In genomic region chr12:80739482-80739881, GRCm38 (mm10) we compare ENCODE assay signal across 8 mouse cellular contexts. TPM values are rescaled to one million over a fixed set of nuclear protein-coding genes. Genes with fewer than 3 reads are reported as not detected.
DNase-seq lines count a peak whose midpoint lies in the region; ATAC-seq and TF ChIP-seq lines count a peak whose summit lies in the region.

No protein-coding gene starts in this region.

- no peak overlapping the region for H3K4me3 ChIP-seq in kidney, adult 2 months (ENCODE audit: insufficient read depth, low read depth, low read length)
- H3K4me3 ChIP-seq in kidney, embryonic 14.5 days (ENCODE audit: low read length): no peak overlapping the region
- H3K4me3 ChIP-seq in forebrain, embryonic 13.5 days: no peak overlapping the region

- no peaks in the 10 kb centered on the region for H3K9me3 ChIP-seq in kidney, embryonic 14.5 days (ENCODE audit: control insufficient read depth, low read length)
- no peaks in the 10 kb centered on the region for H3K9me3 ChIP-seq in forebrain, embryonic 13.5 days (replicated peaks)

- no peaks in the 10 kb centered on the region for H3K36me3 ChIP-seq in kidney, adult 2 months (ENCODE audit: control insufficient read depth, insufficient read depth, low read length)
- H3K36me3 ChIP-seq in kidney, embryonic 14.5 days (ENCODE audit: control insufficient read depth, insufficient read depth, low read length): no peaks in the 10 kb centered on the region
- no peaks in the 10 kb centered on the region for H3K36me3 ChIP-seq in forebrain, embryonic 13.5 days (ENCODE audit: poor library complexity, severe bottlenecking)

- intact Hi-C loops in left cerebral cortex, postnatal 25 days (cut with DNase I): no loop called here

- no peaks in the 10 kb centered on the region for H3K27me3 ChIP-seq in kidney, adult 2 months (replicated peaks; ENCODE audit: control insufficient read depth, insufficient read depth, low read length)
- no peaks in the 10 kb centered on the region; the same call in 1 of the 2 replicates for H3K27me3 ChIP-seq in kidney, embryonic 14.5 days (ENCODE audit: control insufficient read depth, insufficient read depth, low read length)
- H3K27me3 ChIP-seq in forebrain, embryonic 13.5 days: no peaks in the 10 kb centered on the region

- DNase-seq in kidney, adult 2 months: peak; percentile 40
- peak; percentile 69 for DNase-seq in ZHBTc4 (ENCODE audit: low read depth, low spot score)
- DNase-seq in forelimb bud, embryonic 11.5 days (ENCODE audit: low read depth, low spot score): peak; percentile 32
- peak; percentile 22 to 66 for DNase-seq in spleen, postnatal 10 days (ENCODE audit: low spot score in 2 of 2)
- DNase-seq in left cerebral cortex, postnatal 25 days (ENCODE audit: low spot score in 2 of 2): no peak
- DNase-seq in embryo, embryonic 9.5 days (ENCODE audit: extremely low spot score): no peak

- no peak overlapping the region for H3K27ac ChIP-seq in kidney, adult 2 months (ENCODE audit: insufficient read depth, low read depth, low read length)
- no peak overlapping the region for H3K27ac ChIP-seq in kidney, embryonic 14.5 days (ENCODE audit: low read depth, low read length)
- no peak overlapping the region for H3K27ac ChIP-seq in forebrain, embryonic 13.5 days

- H3K9ac ChIP-seq in kidney, embryonic 14.5 days (ENCODE audit: low read depth, low read length): no peak overlapping the region
- H3K9ac ChIP-seq in forebrain, embryonic 13.5 days: no peak overlapping the region

- WGBS in kidney, adult 2 months: 33% methylated on average over 9 of the region's 9 CpGs
- 28% methylated on average over 9 of the region's 9 CpGs for WGBS in kidney, embryonic 14.5 days
- WGBS in forebrain, embryonic 13.5 days: 44% methylated on average over 9 of the region's 9 CpGs

- no peak for TF ChIP-seq POLR2A in kidney, adult 2 months (IDR thresholded peaks at IDR 0.05; ENCODE audit: low read depth, low read length)

- ATAC-seq in kidney, embryonic 14.5 days (ENCODE audit: low FRiP score, low TSS enrichment): no peak
- ATAC-seq in forebrain, embryonic 13.5 days: no peak

- no peaks in the 10 kb centered on the region for H3K4me1 ChIP-seq in kidney, adult 2 months (ENCODE audit: control insufficient read depth, insufficient read depth, low read length)
- no peaks in the 10 kb centered on the region for H3K4me1 ChIP-seq in kidney, embryonic 14.5 days (ENCODE audit: control insufficient read depth, insufficient read depth, low read length)
- H3K4me1 ChIP-seq in forebrain, embryonic 13.5 days: peaks cover 32% of the 10 kb centered on the region

- peak; percentile 73 for TF ChIP-seq CTCF in kidney, adult 2 months (conservative IDR thresholded peaks at IDR 0.05; ENCODE audit: insufficient read depth, insufficient read length, low read depth, low read length)

- H3K4me2 ChIP-seq in kidney, embryonic 14.5 days (replicated peaks; ENCODE audit: low read depth, low read length): no peak overlapping the region
- no peak overlapping the region for H3K4me2 ChIP-seq in forebrain, embryonic 13.5 days

RNA-seq across cellular contexts. Expression of gene Ccdc177, which starts 21.0 kb away (rescaled TPM):
- polyA plus RNA-seq in kidney, adult 2 months (2012; rRNA removed): not detected in 2 replicates
- polyA plus RNA-seq in kidney, embryonic 14.5 days (2014; fragmentation: Nextera tagmentation; extraction: Ambion mirVana): 0.19 and 0.24 TPM in 2 replicates
- total RNA-seq in left cerebral cortex, postnatal 25 days (2021): 10 to 100 TPM; 12.9 to 15.5 TPM
- 4.6 and 4.7 TPM in 2 replicates for polyA plus RNA-seq in forebrain, embryonic 13.5 days (2015; fragmentation: Nextera tagmentation; extraction: Ambion mirVana)

RNA-seq across cellular contexts. Expression of gene Plekhd1, which starts 47.1 kb away (rescaled TPM):
- polyA plus RNA-seq in kidney, adult 2 months (2012; rRNA removed): 7.4 and 8.8 TPM in 2 replicates
- 0.84 and 0.94 TPM in 2 replicates for polyA plus RNA-seq in kidney, embryonic 14.5 days (2014; fragmentation: Nextera tagmentation; extraction: Ambion mirVana)
- 1 to 10 TPM; 1.6 to 1.8 TPM for total RNA-seq in left cerebral cortex, postnatal 25 days (2021)
- polyA plus RNA-seq in forebrain, embryonic 13.5 days (2015; fragmentation: Nextera tagmentation; extraction: Ambion mirVana): 0.43 and 0.74 TPM in 2 replicates

RNA-seq across cellular contexts. Expression of gene Susd6, which starts 50.8 kb away (rescaled TPM):
- polyA plus RNA-seq in kidney, adult 2 months (2012; rRNA removed): 65.5 and 80.0 TPM in 2 replicates
- polyA plus RNA-seq in kidney, embryonic 14.5 days (2014; fragmentation: Nextera tagmentation; extraction: Ambion mirVana): 7.5 and 15.6 TPM in 2 replicates
- total RNA-seq in left cerebral cortex, postnatal 25 days (2021): 10 to 100 TPM; 32.1 to 32.9 TPM
- 13.8 and 14.0 TPM in 2 replicates for polyA plus RNA-seq in forebrain, embryonic 13.5 days (2015; fragmentation: Nextera tagmentation; extraction: Ambion mirVana)

Comparison
In these comparisons a context has a peak if more than half of its experiments do, and no peak if none do; other contexts are left out.
1. DNase-seq: peak in kidney, adult 2 months (single experiment), ZHBTc4 (single experiment), forelimb bud, embryonic 11.5 days (single experiment) and spleen, postnatal 10 days (2 of 2); none in left cerebral cortex, postnatal 25 days (0 of 2) and embryo, embryonic 9.5 days (single experiment).